Mouse (Mus musculus) kidney, adult 2 months (tissue): ENCODE results near the gene Slc25a16.

Experiments used
- CTCF ChIP-seq: fragments of 200-500 bp; conservative IDR thresholded peaks from 2 replicates; pipeline ENCODE4 v1.5.1; 2011; ENCODE audit warnings: low read depth, mild to moderate bottlenecking, control low read depth, low read length, moderate library complexity, mixed read lengths; ENCODE audit not compliant: insufficient read depth, insufficient read length
- POLR2A ChIP-seq: fragments of 200-500 bp; IDR thresholded peaks from one replicate; pipeline ENCODE4 v1.6.1; 2011; ENCODE audit warnings: low read depth, low read length, control low read depth

DNA sequence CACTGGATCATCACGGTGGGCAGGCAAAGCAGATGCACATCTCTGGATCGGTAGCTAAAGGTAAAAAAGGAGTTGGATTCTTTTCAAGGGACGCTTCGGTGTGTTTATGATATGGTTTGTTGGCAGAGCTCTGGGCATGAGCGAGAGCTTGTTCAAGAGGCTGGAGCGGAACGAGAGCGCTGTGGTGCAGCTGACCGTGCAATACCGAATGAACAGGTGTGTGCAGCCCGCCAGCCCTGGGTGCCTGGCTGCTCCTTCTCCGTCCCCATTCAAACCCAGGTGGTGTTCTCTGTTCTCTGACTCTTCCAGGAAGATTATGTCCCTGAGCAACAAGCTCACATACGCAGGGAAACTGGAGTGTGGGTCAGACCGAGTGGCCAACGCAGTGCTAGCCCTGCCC, 45.9 kb downstream of the Slc25a16 start:
- TF ChIP-seq POLR2A (no peak), CTCF (no peak)
